Mouse (Mus musculus): ENCODE measurements around the gene Gm4969.
A peak's percentile ranks its signal among the peaks of the same experiment; 100 is the strongest.

DNA sequence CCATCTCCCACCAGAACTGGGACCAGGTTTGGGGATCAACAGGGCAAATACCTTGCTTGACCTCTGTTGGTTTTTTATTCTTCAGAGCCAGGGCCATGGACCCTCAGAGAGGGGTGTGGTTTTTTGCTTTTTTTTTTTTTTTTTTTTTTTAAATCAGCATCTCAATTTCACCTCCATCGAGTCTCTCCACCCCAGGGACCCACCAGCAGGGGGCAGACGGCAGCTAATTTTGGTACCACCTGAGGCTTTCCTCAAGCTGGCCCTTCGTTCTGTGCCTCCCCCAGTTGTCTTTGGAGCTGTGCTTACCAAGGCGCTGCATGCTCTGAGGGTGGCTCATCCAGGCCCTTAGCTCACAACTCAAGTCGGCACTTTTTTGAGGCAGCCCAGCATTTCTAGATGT, 19.2 kb upstream of the Gm4969 start:
- TF ChIP-seq POLR2A (IDR thresholded peaks at IDR 0.05; ENCODE audit: borderline replicate concordance, insufficient read depth, low read length) = no peak
- TF ChIP-seq CTCF (IDR thresholded peaks at IDR 0.05; ENCODE audit: borderline replicate concordance, insufficient read depth, low read depth, low read length) = peak; percentile 36; the same call in 1 of the 2 replicates
